ENCODE assay signal across 8 mouse cellular contexts in genomic region chr5:110979861-110980346, GRCm38 (mm10).
DNase-seq lines count a peak whose midpoint lies in the region; ATAC-seq lines count a peak whose summit lies in the region.

No protein-coding gene starts in this region.

- ATAC-seq in common myeloid progenitor, adult 5-6 weeks (replicated peaks; ENCODE audit: low read depth, poor library complexity, severe bottlenecking): peak; percentile 36; the same call in 1 of the 2 replicates
- ATAC-seq in granulocyte monocyte progenitor cell, adult 5-6 weeks (replicated peaks; ENCODE audit: poor library complexity, severe bottlenecking): 0 out of 2 replicates have a peak, but pooled peaks have one; percentile 16
- peak; percentile 19; the same call in 1 of the 2 replicates for ATAC-seq in intestine, embryonic 14.5 days (replicated peaks; ENCODE audit: low FRiP score, low TSS enrichment, low read depth)
- no peak for ATAC-seq in liver, embryonic 12.5 days

- peak; percentile 22 to 34 for DNase-seq in layer of hippocampus, postnatal 14 days (ENCODE audit: low spot score in 2 of 2)
- DNase-seq in layer of hippocampus, adult 9-11 months: no peak
- DNase-seq in intestine, embryonic 14.5 days (ENCODE audit: low spot score): peak; percentile 80
- DNase-seq in naive thymus-derived CD4-positive, alpha-beta T cell, adult 2 months (ENCODE audit: low read depth): peak; percentile 81
- DNase-seq in thymus, postnatal 0 days (ENCODE audit: low spot score): peak; percentile 15

- peak overlapping the region; percentile 83 for H3K4me2 ChIP-seq in intestine, embryonic 14.5 days (ENCODE audit: low read length)
- H3K4me2 ChIP-seq in liver, embryonic 12.5 days: peak overlapping the region; percentile 70

- H3K36me3 ChIP-seq in intestine, embryonic 14.5 days (ENCODE audit: control insufficient read depth, insufficient read depth, low read length): no peaks in the 10 kb centered on the region
- no peaks in the 10 kb centered on the region for H3K36me3 ChIP-seq in liver, embryonic 12.5 days

- peak overlapping the region; percentile 82 for H3K27ac ChIP-seq in intestine, embryonic 14.5 days (ENCODE audit: low read depth)
- no peak overlapping the region for H3K27ac ChIP-seq in liver, embryonic 12.5 days

- no peaks in the 10 kb centered on the region for H3K27me3 ChIP-seq in intestine, embryonic 14.5 days (replicated peaks; ENCODE audit: control insufficient read depth, insufficient read depth, low read length)
- peaks cover 55% of the 10 kb centered on the region for H3K27me3 ChIP-seq in liver, embryonic 12.5 days (replicated peaks)

- H3K4me1 ChIP-seq in intestine, embryonic 14.5 days (replicated peaks; ENCODE audit: control insufficient read depth, insufficient read depth, low read length): peaks cover 12% of the 10 kb centered on the region; the same call in 1 of the 2 replicates
- no peaks in the 10 kb centered on the region for H3K4me1 ChIP-seq in liver, embryonic 12.5 days

- peak overlapping the region; percentile 67 for H3K4me3 ChIP-seq in intestine, embryonic 14.5 days (ENCODE audit: low read depth, low read length)
- H3K4me3 ChIP-seq in liver, embryonic 12.5 days: peak overlapping the region; percentile 59

- H3K9me3 ChIP-seq in intestine, embryonic 14.5 days (ENCODE audit: control insufficient read depth, low read length): no peaks in the 10 kb centered on the region
- no peaks in the 10 kb centered on the region for H3K9me3 ChIP-seq in liver, embryonic 12.5 days (replicated peaks)

- peak overlapping the region; percentile 70 for H3K9ac ChIP-seq in intestine, embryonic 14.5 days (ENCODE audit: low read length)
- H3K9ac ChIP-seq in liver, embryonic 12.5 days: peak overlapping the region; percentile 58

- WGBS in intestine, embryonic 14.5 days: under 1% methylated on average over 14 of the region's 14 CpGs
- 2% methylated on average over 14 of the region's 14 CpGs for WGBS in liver, embryonic 12.5 days (ENCODE audit: insufficient replicate concordance)
